Mouse (Mus musculus) embryonic facial prominence, embryonic 13.5 days (tissue): ENCODE data around the gene Olfr1457. TPM values are rescaled to one million over a fixed set of nuclear protein-coding genes. Genes with fewer than 3 reads are reported as not detected.

Experiments
- ATAC-seq: fragments of 200-750 bp; cut with Nextera tagmentation; 2 replicates; pipeline ENCODE4 v1.8.0; 2017; ENCODE audit warnings: low read depth; ENCODE audit not compliant: insufficient number of reproducible peaks, insufficient read depth, low FRiP score, low TSS enrichment
- H3K27ac ChIP-seq: fragments of 300-500 bp; sonication (generic); 2 replicates; pipeline ENCODE4 v1.5.1; 2015; ENCODE audit warnings: moderate library complexity, mild to moderate bottlenecking, inconsistent platforms
- H3K27me3 ChIP-seq: fragments of 300-500 bp; sonication (generic); 2 replicates; pipeline ENCODE4 v1.6.1; 2015; ENCODE audit warnings: mild to moderate bottlenecking, inconsistent platforms
- H3K36me3 ChIP-seq: fragments of 300-500 bp; sonication (generic); 2 replicates; pipeline ENCODE4 v1.6.1; 2015; ENCODE audit warnings: mild to moderate bottlenecking, inconsistent platforms
- H3K4me1 ChIP-seq: fragments of 300-500 bp; sonication (generic); 2 replicates; pipeline ENCODE4 v1.6.1; 2015; ENCODE audit warnings: inconsistent platforms
- H3K4me2 ChIP-seq: fragments of 300-500 bp; sonication (generic); 2 replicates; pipeline ENCODE4 v1.6.1; 2015; ENCODE audit warnings: moderate library complexity, mild to moderate bottlenecking, inconsistent platforms
- H3K4me3 ChIP-seq: fragments of 300-500 bp; sonication (generic); 2 replicates; pipeline ENCODE4 v1.5.1; 2015; ENCODE audit warnings: mild to moderate bottlenecking, inconsistent platforms
- H3K9ac ChIP-seq: fragments of 300-500 bp; sonication (generic); 2 replicates; pipeline ENCODE4 v1.6.1; 2015; ENCODE audit warnings: mild to moderate bottlenecking, inconsistent platforms
- H3K9me3 ChIP-seq: fragments of 300-500 bp; sonication (generic); 2 replicates; pipeline ENCODE4 v1.6.1; 2016; ENCODE audit warnings: inconsistent platforms
- WGBS: fragments of 180-500 bp; shearing (Covaris S2); methylation state at CpG from one replicate; pipeline ENCODE4 v1.1.7; 2015; ENCODE audit warnings: mixed read lengths; 5-methylcytosine and 5-hydroxymethylcytosine counted together
- polyA plus RNA-seq: library from polyadenylated mRNA; unstranded; fragments of >200 nt; fragmentation: Nextera tagmentation; extraction: Ambion mirVana; gene quantifications from 2 replicates; pipeline ENCODE4 v1.2.1, GENCODE M21; 2015

The Olfr1457 gene
- not detected in 2 replicates for polyA plus RNA-seq

DNA sequence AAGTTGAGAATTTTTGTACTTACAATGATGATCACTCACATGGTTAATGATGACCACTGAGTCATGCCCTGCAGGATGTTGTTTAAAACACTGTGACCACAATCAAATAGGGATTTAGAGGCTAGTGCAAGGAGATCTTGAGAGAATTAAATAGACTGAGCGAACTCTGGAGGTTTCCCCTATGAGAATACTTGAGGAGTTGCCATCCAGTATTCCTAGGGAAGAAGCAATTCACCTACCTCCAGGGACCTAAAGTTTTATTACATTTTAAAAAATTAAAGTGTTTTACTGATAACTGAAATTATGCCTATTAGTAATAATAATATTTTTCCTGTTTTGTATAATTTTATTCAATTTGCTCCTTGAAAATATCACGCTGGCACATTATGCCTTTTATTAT lies at the start of gene Olfr1457:
Gene Olfr1457 (minus strand): TSS at position 101 of the 400 bp plus-strand sequence.
- Histone ChIP-seq H3K36me3 (no peaks in the 10 kb centered on the region), H3K4me2 (no peak within 1 kb of the TSS), H3K4me1 (no peaks in the 10 kb centered on the region), H3K9me3 (peaks cover 2% of the 10 kb centered on the region), H3K27me3 (no peaks in the 10 kb centered on the region), H3K27ac (no peak within 1 kb of the TSS), H3K9ac (no peak within 1 kb of the TSS), H3K4me3 (no peak within 1 kb of the TSS)
- 73% methylated on average over 2 of the region's 2 CpGs for WGBS
- ATAC-seq, result no peak

DNA sequence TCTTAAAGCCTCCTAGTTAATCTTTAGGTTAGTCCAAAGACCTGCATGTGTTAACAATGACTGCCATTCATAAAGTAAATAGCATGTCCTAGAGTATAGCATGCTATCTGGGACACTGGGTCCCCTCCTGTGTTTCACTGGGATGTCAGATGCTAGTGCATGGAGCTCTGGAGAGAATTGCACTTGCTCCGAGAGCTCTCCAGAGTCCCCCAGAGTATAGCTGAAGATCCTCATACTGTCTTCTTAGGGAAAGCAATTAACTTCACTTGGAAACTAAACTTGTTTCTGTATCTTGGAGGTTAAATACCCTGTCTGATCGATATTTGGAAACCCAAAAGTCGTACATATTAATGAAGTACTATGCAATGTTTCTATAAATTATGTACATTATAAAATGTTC lies 9.0 kb upstream of the Olfr1457 start, which contains the start of gene Olfr1458:
Gene Olfr1458 (minus strand): TSS at position 101 of the 400 bp plus-strand sequence.
- no peaks in the 10 kb centered on the region for H3K36me3 ChIP-seq
- 79% methylated on average over 3 of the region's 3 CpGs for WGBS
- ATAC-seq, result no peak
- no peaks in the 10 kb centered on the region for H3K4me1 ChIP-seq
- H3K9ac ChIP-seq, result no peak within 1 kb of the TSS
- peaks cover 4% of the 10 kb centered on the region; the same call in 1 of the 2 replicates for H3K9me3 ChIP-seq
- H3K4me3 ChIP-seq, result no peak within 1 kb of the TSS
- H3K27me3 ChIP-seq, result no peaks in the 10 kb centered on the region
- H3K4me2 ChIP-seq, result no peak within 1 kb of the TSS
- H3K27ac ChIP-seq, result no peak within 1 kb of the TSS

DNA sequence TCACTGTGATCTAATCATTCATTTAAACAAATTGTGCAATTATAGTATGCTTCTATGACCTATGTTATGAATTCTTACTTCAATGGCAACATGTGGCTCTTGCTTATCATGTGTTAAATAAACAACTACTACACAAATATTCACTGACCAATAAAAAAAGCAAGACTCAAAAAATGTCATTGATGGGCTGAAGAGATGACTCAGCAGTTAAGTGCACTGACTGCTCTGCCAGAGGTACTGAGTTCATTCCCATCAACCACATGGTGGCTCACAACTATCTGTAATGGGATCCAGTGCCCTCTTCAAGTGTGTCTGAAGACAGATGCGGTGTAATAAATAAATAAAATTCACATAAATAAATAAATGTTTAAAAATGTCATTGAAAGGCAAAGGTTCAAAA lies 3.8 kb downstream of the Olfr1457 start:
- Histone ChIP-seq H3K4me3 (no peak overlapping the region), H3K9ac (no peak overlapping the region), H3K27me3 (no peaks in the 10 kb centered on the region), H3K36me3 (no peaks in the 10 kb centered on the region), H3K9me3 (peaks cover 11% of the 10 kb centered on the region), H3K4me2 (no peak overlapping the region), H3K4me1 (no peaks in the 10 kb centered on the region), H3K27ac (no peak overlapping the region)
- WGBS, result 86% methylated on average over 1 of the region's 1 CpGs
- no peak for ATAC-seq

DNA sequence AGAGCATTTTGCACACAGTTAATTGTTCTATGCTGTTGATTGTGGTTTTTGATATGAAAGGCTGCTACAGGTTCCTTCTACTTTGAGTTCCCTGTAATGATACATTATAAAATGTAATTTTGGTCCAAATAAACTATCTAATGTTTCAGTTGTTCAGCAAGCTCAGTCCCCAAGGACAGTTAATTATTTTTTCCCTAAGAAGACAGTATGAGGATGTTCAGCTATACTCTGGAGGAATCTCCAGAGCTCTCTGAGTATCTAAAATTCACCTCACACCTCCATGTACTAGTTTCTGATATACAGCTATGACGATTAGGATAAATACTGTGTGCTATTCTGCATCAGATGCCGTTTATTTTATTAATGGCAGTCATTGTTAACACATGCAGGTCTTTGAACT lies 37.4 kb downstream of the Olfr1457 start, which contains the start of gene Olfr1454:
Gene Olfr1454 (plus strand): TSS at position 301 of the 400 bp plus-strand sequence.
- Histone ChIP-seq H3K4me3 (no peak within 1 kb of the TSS), H3K9ac (no peak within 1 kb of the TSS), H3K9me3 (0 out of 2 replicates have a peak, but pooled peaks cover 6% of the 10 kb centered on the region), H3K27me3 (no peaks in the 10 kb centered on the region), H3K27ac (no peak within 1 kb of the TSS), H3K36me3 (no peaks in the 10 kb centered on the region), H3K4me2 (no peak within 1 kb of the TSS), H3K4me1 (no peaks in the 10 kb centered on the region)
- ATAC-seq, result no peak
- 68% methylated on average over 2 of the region's 2 CpGs for WGBS

Other genes starting within 250 kb of the Olfr1457 start
- gene Olfr1444, start 240.6 kb downstream of the Olfr1457 start, polyA plus RNA-seq, result not detected in 2 replicates
- gene Olfr1445, start 214.0 kb downstream of the Olfr1457 start, polyA plus RNA-seq, result not detected in 2 replicates
- gene Olfr1446, start 204.4 kb downstream of the Olfr1457 start, polyA plus RNA-seq, result not detected in 2 replicates
- not detected in 2 replicates for gene Olfr1447, start 194.1 kb downstream of the Olfr1457 start, polyA plus RNA-seq
- not detected in 2 replicates for gene Olfr1448, start 173.5 kb downstream of the Olfr1457 start, polyA plus RNA-seq
- gene Olfr1449, start 167.1 kb downstream of the Olfr1457 start, polyA plus RNA-seq, result not detected in 2 replicates
- gene Olfr1450, start 147.6 kb downstream of the Olfr1457 start, polyA plus RNA-seq, result 0.08 TPM in 1 of 2 replicates, not detected in the other
- gene Olfr1451, start 102.9 kb downstream of the Olfr1457 start, polyA plus RNA-seq, result not detected in 2 replicates
- not detected in 2 replicates for gene Olfr1453, start 69.6 kb downstream of the Olfr1457 start, polyA plus RNA-seq
- gene Olfr1454, start 37.3 kb downstream of the Olfr1457 start, polyA plus RNA-seq, result not detected in 2 replicates
- not detected in 2 replicates for gene Olfr1458, start 8.9 kb upstream of the Olfr1457 start, polyA plus RNA-seq
- not detected in 2 replicates for gene Olfr1459, start 51.7 kb upstream of the Olfr1457 start, polyA plus RNA-seq
- not detected in 2 replicates for gene Olfr1461, start 65.1 kb upstream of the Olfr1457 start, polyA plus RNA-seq
- not detected in 2 replicates for gene Olfr1462, start 87.8 kb upstream of the Olfr1457 start, polyA plus RNA-seq
- gene Olfr1463, start 133.4 kb upstream of the Olfr1457 start, polyA plus RNA-seq, result not detected in 2 replicates
- not detected in 2 replicates for gene Olfr1465, start 217.7 kb upstream of the Olfr1457 start, polyA plus RNA-seq
- not detected in 2 replicates for gene Olfr1466, start 241.0 kb upstream of the Olfr1457 start, polyA plus RNA-seq